Mouse (Mus musculus) CH12.LX (cell line): ENCODE results near the gene Atf1. TPM values are rescaled to one million over a fixed set of nuclear protein-coding genes. Genes with fewer than 3 reads are reported as not detected.

Source experiments
- DNase-seq: peaks from one replicate; pipeline ENCODE4 v3.0.0-alpha.2; 2013; ENCODE audit errors: extremely low read depth
- H3K27ac ChIP-seq: 2 replicates; pipeline ENCODE4 v1.5.1; 2012; ENCODE audit warnings: low read depth, mild to moderate bottlenecking, control low read depth, moderate library complexity; ENCODE audit not compliant: insufficient read depth
- H3K27me3 ChIP-seq: replicated peaks from 2 replicates; pipeline ENCODE3; 2012; ENCODE audit warnings: inconsistent platforms
- H3K36me3 ChIP-seq, 2 experiments: replicated peaks in 1 of 2; 2 replicates each; pipeline versions ENCODE3 to v1.6.1; 2012; ENCODE audit warnings: inconsistent platforms in 1 of 2, low read length in 1 of 2, mild to moderate bottlenecking in 1 of 2, mixed read lengths in 1 of 2, moderate library complexity in 1 of 2; ENCODE audit not compliant: control insufficient read depth in 1 of 2, insufficient read depth in 1 of 2
- H3K4me1 ChIP-seq, 2 experiments: 2 replicates each; pipeline ENCODE4 v1.6.1; 2012; ENCODE audit warnings: inconsistent platforms in 1 of 2, moderate library complexity in 1 of 2; ENCODE audit not compliant: insufficient read depth in 2 of 2, control insufficient read depth in 1 of 2
- H3K4me2 ChIP-seq: 2 replicates; pipeline ENCODE4 v1.6.1; 2012; ENCODE audit warnings: low read depth, mild to moderate bottlenecking, control low read depth; ENCODE audit not compliant: poor library complexity, insufficient read depth, severe bottlenecking
- H3K4me3 ChIP-seq, 3 experiments: fragments of 150-350 bp in 1 of 3; sonication (generic) in 1 of 3; replicated peaks in 1 of 3; 2 replicates each; pipeline versions ENCODE3 to v1.5.1; 2011 to 2012; ENCODE audit warnings: low read depth in 2 of 3, low read length in 2 of 3, mild to moderate bottlenecking in 2 of 3, moderate library complexity in 2 of 3, control low read depth in 1 of 3, improper control_type of control experiment in 1 of 3, inconsistent platforms in 1 of 3, mixed read lengths in 1 of 3; ENCODE audit not compliant: poor library complexity in 1 of 3
- H3K79me2 ChIP-seq: replicated peaks from 2 replicates; pipeline ENCODE4 v1.6.1; 2012; ENCODE audit warnings: mild to moderate bottlenecking, moderate library complexity; ENCODE audit not compliant: control insufficient read depth, poor library complexity, insufficient read depth, severe bottlenecking; ENCODE audit errors: extremely low read depth
- H3K9ac ChIP-seq: 2 replicates; pipeline ENCODE4 v1.6.1; 2012; ENCODE audit warnings: low read depth, mild to moderate bottlenecking, control low read depth, moderate library complexity; ENCODE audit not compliant: insufficient read depth
- H3K9me3 ChIP-seq: replicated peaks from 2 replicates; pipeline ENCODE3; 2012; ENCODE audit warnings: low read length, inconsistent platforms, mixed read lengths
- BHLHE40 ChIP-seq: IDR thresholded peaks from 2 replicates; pipeline ENCODE4 v1.6.1; 2011; ENCODE audit warnings: mild to moderate bottlenecking, low read depth, low read length, improper control_type of control experiment
- CHD1 ChIP-seq: IDR thresholded peaks from 2 replicates; pipeline ENCODE4 v1.6.1; 2012; ENCODE audit warnings: low read depth, low read length, improper control_type of control experiment, inconsistent platforms
- ELF1 ChIP-seq: IDR thresholded peaks from 2 replicates; pipeline ENCODE4 v1.6.1; 2014; ENCODE audit warnings: low read depth, mild to moderate bottlenecking, inconsistent platforms, low read length, improper control_type of control experiment
- ETS1 ChIP-seq: conservative IDR thresholded peaks from 2 replicates; pipeline ENCODE4 v1.6.1; 2012; ENCODE audit warnings: low read depth, mild to moderate bottlenecking, inconsistent platforms, low read length, improper control_type of control experiment, moderate library complexity
- IRF4 ChIP-seq: IDR thresholded peaks from 2 replicates; pipeline ENCODE4 v1.6.1; 2014; ENCODE audit warnings: low read depth, mild to moderate bottlenecking, inconsistent platforms, low read length, improper control_type of control experiment
- KAT2A ChIP-seq: IDR thresholded peaks from 2 replicates; pipeline ENCODE4 v1.6.1; 2012; ENCODE audit warnings: low read length, improper control_type of control experiment, inconsistent platforms; ENCODE audit not compliant: insufficient replicate concordance
- MAX ChIP-seq: IDR thresholded peaks from 2 replicates; pipeline ENCODE4 v1.6.1; 2011; ENCODE audit warnings: low read length, improper control_type of control experiment
- MAZ ChIP-seq: IDR thresholded peaks from 2 replicates; pipeline ENCODE4 v1.6.1; 2012; ENCODE audit warnings: low read depth, mild to moderate bottlenecking, inconsistent platforms, low read length, improper control_type of control experiment, moderate library complexity
- NELFE ChIP-seq: IDR thresholded peaks from 2 replicates; pipeline ENCODE4 v1.6.1; 2011; ENCODE audit warnings: low read depth, low read length, improper control_type of control experiment
- PAX5 ChIP-seq: IDR thresholded peaks from 2 replicates; pipeline ENCODE4 v1.6.1; 2012; ENCODE audit warnings: low read length, inconsistent platforms, mixed read lengths
- POLR2A ChIP-seq: IDR thresholded peaks from 2 replicates; pipeline ENCODE4 v1.6.1; 2011; ENCODE audit warnings: low read depth, mild to moderate bottlenecking, improper control_type of control experiment, low read length
- POLR2AphosphoS2 ChIP-seq: IDR thresholded peaks from 2 replicates; pipeline ENCODE4 v1.6.1; 2011; ENCODE audit warnings: low read depth, low read length, improper control_type of control experiment
- RCOR1 ChIP-seq: conservative IDR thresholded peaks from 2 replicates; pipeline ENCODE4 v1.6.1; 2012; ENCODE audit warnings: low read depth, mild to moderate bottlenecking, inconsistent platforms, low read length, improper control_type of control experiment
- SMC3 ChIP-seq: IDR thresholded peaks from 2 replicates; pipeline ENCODE4 v1.6.1; 2011; ENCODE audit warnings: low read depth, low read length, improper control_type of control experiment
- TBP ChIP-seq: conservative IDR thresholded peaks from 2 replicates; pipeline ENCODE4 v1.6.1; 2011; ENCODE audit warnings: low read depth, low read length, improper control_type of control experiment
- UBTF ChIP-seq: IDR thresholded peaks from 2 replicates; pipeline ENCODE4 v1.6.1; 2012; ENCODE audit warnings: low read depth, mild to moderate bottlenecking, inconsistent platforms, low read length, improper control_type of control experiment, moderate library complexity
- USF1 ChIP-seq: IDR thresholded peaks from 2 replicates; pipeline ENCODE4 v1.6.1; 2014; ENCODE audit warnings: low read depth, mild to moderate bottlenecking, inconsistent platforms, low read length, improper control_type of control experiment
- ZC3H11A ChIP-seq: IDR thresholded peaks from 2 replicates; pipeline ENCODE4 v1.6.1; 2012; ENCODE audit warnings: low read depth, mild to moderate bottlenecking, inconsistent platforms, low read length, improper control_type of control experiment
- ZMIZ1 ChIP-seq: IDR thresholded peaks from 2 replicates; pipeline ENCODE4 v1.6.1; 2012; ENCODE audit warnings: low read depth, mild to moderate bottlenecking, inconsistent platforms, low read length, improper control_type of control experiment
- ZNF384 ChIP-seq: IDR thresholded peaks from 2 replicates; pipeline ENCODE4 v1.6.1; 2012; ENCODE audit warnings: low read depth, low read length, improper control_type of control experiment, inconsistent platforms
- dilution Hi-C: fragments of 300-500 bp; cut with MboI; formaldehyde crosslinking; loops from 2 replicates; pipeline ENCODE4 v1.14.3; 2020; ENCODE audit warnings: low sequenced_read_pairs; ENCODE audit not compliant: extremely low pct_unique_long_range_greater_than_20kb, extremely low pct_ligation_motif_present
- in situ Hi-C: fragments of 300-500 bp; cut with MboI; formaldehyde crosslinking; loops from 3 replicates; pipeline ENCODE4 v1.14.3; 2019; ENCODE audit warnings: low sequenced_read_pairs, low pct_ligation_motif_present, low pct_unique_long_range_greater_than_20kb, mixed read lengths
- polyA plus RNA-seq: library from polyadenylated mRNA; unstranded; fragments of >175 nt; gene quantifications from 2 replicates; pipeline ENCODE4 v1.2.1, GENCODE M21; 2012; ENCODE audit warnings: low read depth; ENCODE audit not compliant: insufficient read length
- total RNA-seq, 2 experiments: library from RNA; depleted of rRNA; stranded (reverse); fragments of 300-350 nt in 1 of 2; fragments of >200 nt in 1 of 2; gene quantifications; 2 replicates each; pipeline ENCODE4 v1.2.3; 2012 to 2014

The Atf1 gene
- total and polyA plus RNA-seq, 3 experiments: 28.2 to 133 (median 51.1) TPM

- peak; percentile 54; the same call in 1 of the 2 replicates for TF ChIP-seq ELF1
- TF ChIP-seq POLR2A: peak; percentile 80
- TF ChIP-seq, all 38 proteins: peak for 21
Measured at GRCm38 (mm10) chr15:100227663-100228534, at the start of gene Atf1 (continued).

- Histone ChIP-seq H3K4me1 (peaks cover 0 to 24% of the 10 kb centered on the region in 2 experiments; a peak in 2 of 4 replicates), H3K9me3 (no peaks in the 10 kb centered on the region), H3K36me3 (peaks cover 48 to 85% of the 10 kb centered on the region in 2 experiments), H3K27me3 (no peaks in the 10 kb centered on the region), H3K4me3 (no peak overlapping the region), H3K79me2 (no peaks in the 10 kb centered on the region), H3K27ac (no peak overlapping the region), H3K4me2 (no peak overlapping the region), H3K9ac (no peak overlapping the region)
- dilution Hi-C loops (no loop called here), in situ Hi-C loops (no loop called here)
- DNase-seq: no peak
- TF ChIP-seq ETS1: no peak
- no peak for TF ChIP-seq ZMIZ1
- TF ChIP-seq TBP: no peak
- TF ChIP-seq ZC3H11A: no peak
- TF ChIP-seq NELFE: no peak
- no peak for TF ChIP-seq KAT2A
- TF ChIP-seq POLR2AphosphoS2: no peak
- TF ChIP-seq ZNF384: no peak
- no peak for TF ChIP-seq CHD1
- no peak for TF ChIP-seq IRF4
- no peak for TF ChIP-seq PAX5
- no peak for TF ChIP-seq MAZ
- no peak for TF ChIP-seq MAX
- no peak for TF ChIP-seq POLR2A
- no peak for TF ChIP-seq UBTF
- TF ChIP-seq USF1: no peak
- TF ChIP-seq BHLHE40: no peak
- TF ChIP-seq SMC3: no peak
- no peak for TF ChIP-seq RCOR1
Measured at GRCm38 (mm10) chr15:100178487-100178886, 49.1 kb upstream of the Atf1 start.
